8 mouse cellular contexts compared by ENCODE assay signal in genomic region chr13:24565230-24565949, GRCm38 (mm10). TPM values are rescaled to one million over a fixed set of nuclear protein-coding genes. Genes with fewer than 3 reads are reported as not detected.
DNase-seq lines count a peak whose midpoint lies in the region; ATAC-seq and TF ChIP-seq lines count a peak whose summit lies in the region.

No protein-coding gene starts in this region.

- H3K4me3 ChIP-seq in hindbrain, embryonic 12.5 days, result no peak overlapping the region
- no peak overlapping the region for H3K4me3 ChIP-seq in liver, postnatal 0 days (ENCODE audit: low read depth, low read length)
- H3K4me3 ChIP-seq in stomach, postnatal 0 days (ENCODE audit: low read depth, low read length), result no peak overlapping the region

- ATAC-seq in hindbrain, embryonic 12.5 days (ENCODE audit: low FRiP score), result peak; percentile 48
- ATAC-seq in liver, postnatal 0 days, result no peak
- ATAC-seq in stomach, postnatal 0 days (ENCODE audit: low FRiP score, low TSS enrichment), result peak; percentile 91

- H3K4me1 ChIP-seq in hindbrain, embryonic 12.5 days, result peaks cover 17% of the 10 kb centered on the region
- peaks cover 3% of the 10 kb centered on the region; the same call in 1 of the 2 replicates for H3K4me1 ChIP-seq in liver, postnatal 0 days (ENCODE audit: insufficient read depth)
- peaks cover 5% of the 10 kb centered on the region; the same call in 1 of the 2 replicates for H3K4me1 ChIP-seq in stomach, postnatal 0 days (replicated peaks; ENCODE audit: control insufficient read depth, insufficient read depth)

- H3K9me3 ChIP-seq in hindbrain, embryonic 12.5 days (replicated peaks), result no peaks in the 10 kb centered on the region
- H3K9me3 ChIP-seq in liver, postnatal 0 days (ENCODE audit: low read length), result no peaks in the 10 kb centered on the region
- H3K9me3 ChIP-seq in stomach, postnatal 0 days (ENCODE audit: control insufficient read depth, low read length), result no peaks in the 10 kb centered on the region

- H3K27ac ChIP-seq in hindbrain, embryonic 12.5 days, result peak overlapping the region; percentile 58; the same call in 1 of the 2 replicates
- H3K27ac ChIP-seq in liver, postnatal 0 days (ENCODE audit: low read depth), result 0 out of 2 replicates have a peak overlapping the region, but pooled peaks have one; percentile 1
- H3K27ac ChIP-seq in stomach, postnatal 0 days (replicated peaks), result peak overlapping the region; percentile 70

- H3K4me2 ChIP-seq in hindbrain, embryonic 12.5 days (replicated peaks), result no peak overlapping the region
- 0 out of 2 replicates have a peak overlapping the region, but pooled peaks have one; percentile 8 for H3K4me2 ChIP-seq in liver, postnatal 0 days (ENCODE audit: low read depth, low read length)
- no peak overlapping the region for H3K4me2 ChIP-seq in stomach, postnatal 0 days (replicated peaks; ENCODE audit: low read depth)

- no peaks in the 10 kb centered on the region for H3K36me3 ChIP-seq in hindbrain, embryonic 12.5 days
- H3K36me3 ChIP-seq in liver, postnatal 0 days (replicated peaks; ENCODE audit: insufficient read depth, low read length), result no peaks in the 10 kb centered on the region
- H3K36me3 ChIP-seq in stomach, postnatal 0 days (ENCODE audit: control insufficient read depth, insufficient read depth, low read length), result no peaks in the 10 kb centered on the region

- no peak for TF ChIP-seq CTCF in liver, postnatal 0 days (IDR thresholded peaks at IDR 0.05; ENCODE audit: low read depth)
- TF ChIP-seq CTCF in stomach, postnatal 0 days (IDR thresholded peaks at IDR 0.05; ENCODE audit: low read depth), result no peak

- TF ChIP-seq EP300 in liver, postnatal 0 days (IDR thresholded peaks at IDR 0.05; ENCODE audit: low read depth), result no peak
- TF ChIP-seq EP300 in stomach, postnatal 0 days (optimal IDR thresholded peaks at IDR 0.05), result no peak

- H3K9ac ChIP-seq in hindbrain, embryonic 12.5 days, result no peak overlapping the region
- H3K9ac ChIP-seq in liver, postnatal 0 days (replicated peaks), result no peak overlapping the region
- H3K9ac ChIP-seq in stomach, postnatal 0 days (ENCODE audit: low read length), result no peak overlapping the region

- no peaks in the 10 kb centered on the region for H3K27me3 ChIP-seq in hindbrain, embryonic 12.5 days
- H3K27me3 ChIP-seq in liver, postnatal 0 days (ENCODE audit: insufficient read depth, low read length), result no peaks in the 10 kb centered on the region
- H3K27me3 ChIP-seq in stomach, postnatal 0 days (ENCODE audit: control insufficient read depth, insufficient read depth, low read length), result no peaks in the 10 kb centered on the region

- DNase-seq in adrenal gland, adult (ENCODE audit: inconsistent age in 2 of 2, low spot score in 1 of 2), result peak; percentile 60 to 78
- DNase-seq in adrenal gland, adult 18-20 months (ENCODE audit: low spot score in 2 of 2), result no peak
- DNase-seq in fibroblast of lung, adult 2 months (ENCODE audit: low read depth), result peak; percentile 41
- DNase-seq in liver, postnatal 0 days, result no peak
- peak; percentile 66 for DNase-seq in stomach, postnatal 0 days (ENCODE audit: low spot score)
- DNase-seq in thymus, adult 18-20 months, result no peak
- DNase-seq in thymus, postnatal 14 days, result no peak

- 61% methylated on average over 8 of the region's 8 CpGs for WGBS in hindbrain, embryonic 12.5 days
- WGBS in liver, postnatal 0 days (ENCODE audit: insufficient replicate concordance), result 45% methylated on average over 8 of the region's 8 CpGs
- WGBS in stomach, postnatal 0 days, result 11% methylated on average over 8 of the region's 8 CpGs

RNA-seq across cellular contexts. Expression of gene Ripor2, which starts 16.6 kb away (rescaled TPM):
- 1 to 10 TPM; 3.7 to 3.8 TPM for total RNA-seq in adrenal gland, adult 18-20 months (2021)
- 16.3 and 22.3 TPM in 2 replicates for polyA plus RNA-seq in hindbrain, embryonic 12.5 days (2016; fragmentation: Nextera tagmentation; extraction: Ambion mirVana)
- 3.7 and 3.8 TPM in 2 replicates for polyA plus RNA-seq in liver, postnatal 0 days (2015; fragmentation: Nextera tagmentation; extraction: Ambion mirVana)
- polyA plus RNA-seq in stomach, postnatal 0 days (2015; fragmentation: Nextera tagmentation; extraction: Ambion mirVana), result 1.6 and 1.8 TPM in 2 replicates

Comparison
In these comparisons a context has a peak if more than half of its experiments do, and no peak if none do; other contexts are left out.
1. DNase-seq: peak in adrenal gland, adult (2 of 2), fibroblast of lung, adult 2 months (single experiment) and stomach, postnatal 0 days (single experiment); none in adrenal gland, adult 18-20 months (0 of 2), liver, postnatal 0 days (single experiment), thymus, adult 18-20 months (0 of 2) and thymus, postnatal 14 days (single experiment).
2. H3K27ac ChIP-seq: peak in every context shown above with its lines; median percentile 70 in stomach, postnatal 0 days; 58 in hindbrain, embryonic 12.5 days; 1 in liver, postnatal 0 days.